Mouse (Mus musculus) gastrocnemius, postnatal 14 days (tissue): ENCODE measurements around the gene Flt1. TPM values are rescaled to one million over a fixed set of nuclear protein-coding genes. Genes with fewer than 3 reads are reported as not detected.
A peak's percentile ranks its signal among the peaks of the same experiment; 100 is the strongest.
"Not testable (repeated sequence)": the region's sequence is repeated elsewhere in the genome, so short reads cannot be mapped to it uniquely, and the experiment has no call there.

Experiments used
- DNase-seq: peaks from one replicate; pipeline ENCODE4 v3.0.0; 2021; ENCODE audit warnings: mixed read lengths
- intact Hi-C: fragments of 180-260 bp; cut with DNase I; formaldehyde crosslinking; loops from one replicate; pipeline ENCODE4 v1.15.1; 2025; ENCODE audit warnings: low total_unique reads
- total RNA-seq, 2 experiments: library from RNA; stranded (reverse); gene quantifications; 2 replicates each; pipeline ENCODE4 v1.2.3; 2021

Gene Flt1
- total RNA-seq, 2 experiments from 2014 or later: 14.9 to 21.6 TPM

DNA sequence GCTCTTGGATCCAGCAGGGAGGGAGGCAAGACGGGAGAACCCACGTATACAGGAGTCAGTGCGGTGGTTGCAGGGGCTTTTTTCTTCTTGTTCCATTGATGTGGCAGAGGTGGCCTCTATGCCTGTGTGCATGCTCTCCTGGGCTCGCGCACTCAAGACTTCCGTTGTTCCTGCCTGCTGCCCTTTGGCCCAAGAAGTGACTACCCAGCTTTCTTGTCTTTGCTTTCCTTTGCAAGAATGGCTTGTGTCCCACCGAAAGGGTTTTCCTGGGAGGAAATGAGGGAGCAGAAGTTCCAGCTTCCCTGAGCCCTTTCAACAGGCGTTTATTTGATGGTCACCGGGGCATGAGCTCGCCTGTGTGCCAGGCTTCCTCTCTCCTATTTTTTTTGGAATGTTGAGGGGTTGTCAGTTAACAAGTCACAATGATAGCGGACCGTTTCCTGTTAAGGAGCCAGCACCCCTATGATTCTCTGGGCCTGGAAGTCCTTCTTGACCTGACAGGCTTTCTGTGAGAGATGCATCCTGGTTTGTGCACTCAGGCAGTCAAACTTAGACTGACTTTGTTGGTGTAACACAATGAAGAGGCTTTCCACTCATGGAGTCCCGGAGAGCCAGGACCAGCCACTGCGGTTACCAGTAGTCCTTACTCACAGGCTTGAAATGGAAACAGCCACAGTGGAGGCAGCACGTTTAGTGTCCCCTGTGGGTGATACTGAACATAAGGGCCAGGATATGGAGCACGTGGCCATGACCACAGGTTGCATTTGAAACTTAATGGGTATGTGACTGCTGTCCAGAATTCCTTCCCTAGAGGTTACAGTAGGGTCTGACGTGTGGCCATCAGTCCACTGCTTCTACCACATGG lies 95.2 kb downstream of the Flt1 start:
- DNase-seq: no peak
- intact Hi-C loops: loop anchor here (10.0 kb wide), 1 partner anchor 114 kb away; no protein-coding TSS in a partner anchor

DNA sequence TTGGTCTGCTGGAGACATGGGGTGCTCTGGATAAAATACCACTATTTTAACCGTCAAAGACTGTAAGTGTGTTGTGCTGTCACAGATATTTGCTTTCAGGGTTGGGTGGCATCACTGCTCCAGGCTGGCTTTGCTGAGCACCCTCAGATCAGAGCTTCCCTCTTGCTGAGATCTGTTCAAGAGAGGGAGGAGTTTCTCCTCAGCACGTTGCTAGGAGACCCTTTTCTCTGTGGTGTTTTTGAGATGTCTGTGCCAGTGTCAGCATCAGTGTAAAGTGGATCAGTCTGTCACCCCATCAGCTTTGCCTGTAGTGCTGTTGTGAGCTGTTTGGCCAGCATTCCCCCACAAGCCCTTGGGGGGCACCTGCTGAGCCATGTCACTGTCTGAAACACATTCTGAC lies 98.9 kb downstream of the Flt1 start:
- DNase-seq: no peak
- intact Hi-C loops: no loop called here

DNA sequence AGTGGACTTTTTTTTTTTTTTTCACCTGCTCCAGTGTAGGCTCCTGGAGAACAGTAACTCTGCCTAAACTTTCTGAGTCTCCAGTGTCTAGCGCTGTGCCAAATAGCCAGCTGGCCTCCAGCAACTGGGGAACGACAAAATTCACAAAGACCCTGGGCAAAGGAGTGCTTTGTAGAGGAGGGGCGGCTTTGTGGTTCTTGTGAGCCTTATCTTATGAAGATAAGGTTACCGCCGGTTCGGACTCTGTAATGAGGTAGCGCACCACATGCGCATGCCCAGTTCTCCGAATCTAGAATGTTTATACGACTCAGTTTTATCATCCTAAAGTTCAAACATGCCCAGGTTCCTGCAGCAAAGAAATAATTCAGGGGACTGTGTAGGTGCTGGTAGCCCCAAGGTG lies 102.1 kb downstream of the Flt1 start:
- DNase-seq: no peak
- intact Hi-C loops: no loop called here

DNA sequence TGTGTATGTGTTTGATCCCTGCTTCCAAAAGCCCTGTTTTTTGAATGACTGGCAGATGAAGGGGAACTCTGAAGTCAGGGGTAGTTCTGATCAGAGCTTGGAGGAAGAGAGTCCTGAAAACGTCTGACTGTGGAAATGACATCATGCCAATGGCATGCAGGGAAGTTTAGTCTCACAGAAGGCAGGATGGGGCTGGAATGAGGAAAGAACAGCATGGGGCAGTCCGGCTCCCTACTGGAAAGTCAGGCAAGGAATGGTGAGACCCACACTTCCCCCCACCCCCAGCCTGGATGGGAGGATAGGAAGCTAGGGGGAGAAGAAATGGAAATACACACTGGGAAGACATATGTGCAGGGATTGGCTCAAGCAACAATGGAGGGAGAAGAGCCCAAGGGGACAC lies 105.6 kb downstream of the Flt1 start:
- intact Hi-C loops: no loop called here
- DNase-seq: no peak

DNA sequence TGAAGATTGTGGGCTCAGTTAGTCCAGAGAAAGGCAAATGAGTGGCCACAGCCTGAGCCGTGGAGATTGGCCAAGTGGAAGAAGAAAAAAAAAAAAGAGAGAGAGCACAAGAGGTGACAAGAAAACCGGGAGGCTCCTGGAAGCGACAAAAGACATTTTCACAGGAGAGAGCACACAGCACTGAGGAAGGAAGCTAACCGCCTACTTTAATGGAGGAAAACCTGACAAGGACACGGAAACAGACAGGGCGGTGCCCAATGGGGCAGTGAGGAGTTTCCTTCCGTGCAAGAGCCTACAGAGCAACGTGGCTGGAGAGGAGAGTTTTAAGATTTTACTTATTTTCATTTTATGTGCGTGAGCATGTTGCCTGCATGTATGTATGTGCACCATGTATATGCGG lies 107.6 kb downstream of the Flt1 start:
- intact Hi-C loops: no loop called here
- no peak for DNase-seq

DNA sequence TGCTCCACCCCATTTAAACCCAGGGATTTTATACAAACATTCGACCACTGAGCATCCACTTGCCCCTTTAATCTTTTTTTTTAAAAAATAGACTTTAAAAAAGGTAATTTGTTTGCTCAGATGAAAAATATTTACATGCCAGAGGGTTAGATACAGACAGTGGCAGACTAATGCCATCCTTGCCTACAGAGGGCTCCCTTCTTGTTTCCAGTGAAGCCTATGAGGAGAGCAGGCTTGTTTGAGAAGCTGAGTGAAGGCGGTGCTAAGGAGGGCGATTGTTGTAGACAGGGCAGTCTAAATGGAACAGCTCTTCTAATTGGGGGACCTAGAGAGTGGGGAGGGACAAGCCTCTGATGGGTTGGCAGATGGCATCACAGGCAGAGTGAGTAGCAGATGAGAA lies 109.4 kb downstream of the Flt1 start:
- no peak for DNase-seq
- intact Hi-C loops: no loop called here

DNA sequence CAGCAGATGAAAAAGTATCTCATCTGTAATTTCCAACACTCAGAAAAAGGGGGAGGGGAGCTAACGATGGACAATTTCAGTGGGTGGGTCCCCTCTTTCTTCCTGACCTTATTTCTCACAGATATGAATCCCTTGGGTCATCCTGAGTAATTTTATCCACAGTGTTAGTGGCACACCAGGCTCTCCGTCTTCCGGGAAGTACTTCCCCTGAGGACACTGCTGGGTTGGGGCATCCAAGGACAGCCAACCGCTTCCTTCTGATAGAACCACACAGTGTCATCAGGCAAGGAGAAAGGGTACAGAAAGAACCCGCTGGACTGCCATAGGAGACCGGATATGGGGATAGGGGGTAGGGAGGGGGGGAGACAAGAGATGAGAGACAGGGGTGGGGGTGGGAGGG lies 111.2 kb downstream of the Flt1 start:
- intact Hi-C loops: no loop called here

DNA sequence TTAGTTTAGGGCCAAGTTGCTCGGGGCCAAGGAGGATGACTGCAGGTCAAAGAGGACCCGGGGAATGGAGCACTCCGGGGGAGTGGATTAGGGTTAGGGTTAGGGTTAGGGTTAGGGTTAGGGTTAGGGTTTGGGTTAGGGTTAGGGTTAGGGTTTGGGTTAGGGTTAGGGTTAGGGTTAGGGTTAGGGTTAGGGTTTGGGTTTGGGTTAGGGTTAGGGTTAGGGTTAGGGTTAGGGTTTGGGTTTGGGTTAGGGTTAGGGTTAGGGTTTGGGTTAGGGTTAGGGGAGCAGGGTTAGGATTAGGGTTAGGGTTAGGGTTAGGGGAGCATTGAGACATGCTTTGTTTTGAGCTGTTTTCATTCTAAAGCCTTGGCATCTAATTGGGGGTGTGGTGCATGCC lies 114.5 kb downstream of the Flt1 start:
- intact Hi-C loops, DNase-seq: not testable (repeated sequence)

More for the DNA sequence above, 111.2 kb downstream of the Flt1 start:
- no peak for DNase-seq

DNA sequence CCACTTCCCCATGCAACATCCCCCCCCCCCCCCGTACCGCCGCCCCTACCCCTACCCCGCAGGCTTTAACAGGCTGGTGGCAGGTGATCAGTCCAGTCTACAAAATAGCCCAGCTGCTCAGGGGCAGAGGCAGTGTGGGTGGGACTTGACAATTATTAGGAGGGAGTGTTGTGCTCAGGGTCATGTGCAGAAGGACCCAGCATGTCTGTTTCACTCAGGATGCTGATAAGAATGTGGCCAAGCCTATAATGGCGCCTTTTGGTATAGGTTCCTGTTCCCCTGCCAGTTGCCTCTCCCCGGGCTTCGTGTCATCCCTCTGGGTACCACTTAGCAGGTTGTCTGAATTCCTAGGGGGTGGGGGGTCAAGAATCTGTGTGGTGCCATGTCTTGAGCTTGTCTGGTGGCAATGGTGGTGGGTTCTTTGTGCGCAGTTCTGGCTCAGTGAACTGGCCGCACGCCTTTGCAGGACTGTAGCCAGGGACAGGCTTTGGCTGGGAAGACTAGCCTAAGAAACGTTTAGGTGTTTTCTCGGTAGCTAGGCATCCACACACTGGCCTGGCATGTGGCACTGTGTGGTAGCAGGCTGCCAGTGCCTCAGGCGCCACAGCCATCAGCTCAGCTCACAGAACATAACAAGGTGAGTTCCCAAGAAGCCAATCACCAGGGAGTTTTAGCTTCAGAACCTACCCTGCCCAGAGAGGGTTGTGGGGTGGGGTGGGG lies 118.4 kb downstream of the Flt1 start:
- DNase-seq: no peak
- intact Hi-C loops: no loop called here

DNA sequence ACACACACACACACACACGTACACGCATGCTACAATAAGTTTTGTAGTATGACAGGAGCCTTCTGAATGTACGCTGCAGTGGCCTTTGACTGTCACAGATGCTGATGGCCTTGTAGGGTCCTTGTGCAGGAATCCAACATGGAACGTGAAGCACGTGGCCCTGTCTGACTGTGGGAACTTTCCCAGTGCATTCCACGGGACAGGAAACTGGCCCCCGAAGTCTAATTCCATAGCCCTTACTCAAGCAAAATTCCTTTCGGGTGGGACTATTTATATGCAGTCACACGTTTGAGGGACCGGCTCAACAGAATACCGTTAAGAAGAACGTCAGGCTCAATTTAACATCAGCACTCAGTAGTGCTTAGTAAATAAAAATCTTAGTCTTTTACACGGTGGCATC lies 119.1 kb downstream of the Flt1 start:
- no peak for DNase-seq
- intact Hi-C loops: no loop called here

DNA sequence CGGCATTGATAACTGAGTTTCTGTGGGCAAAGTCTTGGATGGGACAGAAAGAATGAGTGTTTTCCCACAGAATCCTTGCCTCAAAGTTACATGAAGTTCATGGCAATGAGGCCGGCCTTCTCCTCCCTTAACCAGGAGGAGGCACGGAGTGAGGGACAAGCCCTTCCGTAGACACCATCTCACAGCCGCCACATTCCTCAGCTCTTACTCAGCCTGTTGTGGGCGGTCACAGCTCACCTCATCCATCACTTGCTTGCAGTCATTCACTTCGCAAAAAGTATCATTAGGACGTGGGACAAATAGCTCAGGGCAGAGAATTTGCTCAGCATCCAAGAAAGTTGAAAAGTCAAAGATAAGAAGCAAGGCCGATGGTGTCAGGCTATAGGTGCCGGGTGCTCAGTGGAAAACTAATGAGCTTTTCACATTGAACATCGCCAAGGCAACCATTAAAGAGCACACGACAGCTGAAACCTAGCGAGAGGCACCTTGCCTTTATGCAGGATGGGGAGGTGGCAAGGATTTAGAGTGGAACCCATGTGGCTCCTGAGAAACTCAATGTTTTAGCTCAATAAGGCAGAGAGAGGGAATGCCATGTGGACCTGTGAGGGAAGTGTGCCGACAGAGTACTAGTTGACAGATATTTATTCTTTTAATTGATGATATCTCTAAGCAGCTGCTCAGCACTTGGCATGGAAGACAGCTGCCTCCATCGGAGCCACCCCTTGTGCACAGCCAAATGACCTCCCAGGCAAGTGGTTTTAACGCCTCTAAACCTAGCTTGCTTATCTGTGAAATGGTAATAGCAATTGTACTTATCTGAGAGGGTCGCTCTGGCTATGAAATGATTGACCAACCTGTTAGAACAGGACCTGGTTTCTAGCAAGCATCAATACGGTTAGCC lies 124.1 kb downstream of the Flt1 start:
- intact Hi-C loops: no loop called here

DNA sequence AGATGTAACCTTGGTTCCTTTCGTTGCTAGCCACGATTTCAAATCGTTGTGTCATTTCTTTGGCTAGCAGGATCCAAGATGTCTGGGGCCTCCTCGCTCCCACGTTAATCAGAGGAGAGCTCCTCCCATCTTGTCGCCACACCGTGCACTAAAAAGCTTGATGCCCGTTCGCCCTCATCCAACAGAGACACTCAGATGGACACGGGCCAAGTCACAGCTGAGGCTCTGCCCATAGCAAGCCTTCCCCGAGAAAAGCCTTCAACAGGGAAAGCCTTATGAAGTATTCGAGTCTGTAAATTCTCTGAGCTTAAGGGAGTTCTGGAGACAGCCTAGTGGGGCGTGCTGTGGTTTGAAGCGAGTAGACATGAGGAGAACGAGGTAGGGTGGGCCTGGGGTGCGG lies 128.0 kb downstream of the Flt1 start:
- intact Hi-C loops: no loop called here
- DNase-seq: no peak

More for the DNA sequence above, 124.1 kb downstream of the Flt1 start:
- DNase-seq: no peak

DNA sequence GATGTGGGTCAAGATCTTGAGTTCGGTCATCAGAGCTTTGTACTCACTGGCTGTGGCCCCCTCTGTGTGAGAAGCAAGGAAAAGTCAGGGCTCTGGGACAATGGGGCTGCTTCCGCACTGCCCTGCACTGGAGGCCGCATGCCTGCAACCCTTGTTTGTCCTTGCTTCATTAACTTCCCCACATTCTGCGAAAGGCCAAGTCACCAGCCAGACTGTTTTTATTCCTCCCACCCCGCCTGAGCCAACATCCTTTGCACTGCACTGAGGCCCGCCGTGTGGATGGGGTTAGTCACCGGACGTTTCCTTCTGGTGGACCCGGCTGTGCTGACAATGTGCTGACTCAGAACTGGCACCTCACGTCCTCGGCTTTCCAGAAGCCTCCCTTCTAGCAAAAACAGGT lies 136.0 kb downstream of the Flt1 start:
- intact Hi-C loops: loop anchor here (5.0 kb wide), 1 partner anchor 257 kb away; no protein-coding TSS in a partner anchor
- no peak for DNase-seq

DNA sequence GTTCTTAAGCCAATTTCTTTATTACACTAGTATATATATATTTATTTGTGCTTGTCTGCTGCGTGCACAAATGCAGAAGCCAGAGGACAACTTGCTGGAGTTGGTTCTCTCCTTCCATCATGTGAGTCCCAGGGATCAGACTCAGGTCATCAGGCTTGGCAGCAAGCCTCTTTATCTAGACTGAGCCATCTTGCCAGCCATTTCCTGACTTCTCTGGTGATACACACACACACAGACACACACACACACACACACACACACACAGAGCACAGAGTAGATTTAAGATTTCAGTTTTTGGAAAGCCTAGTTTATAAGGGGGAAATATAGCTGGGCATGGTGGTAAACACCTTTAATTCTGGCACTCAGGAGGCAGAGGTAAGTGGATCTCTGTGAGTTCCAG lies 140.7 kb downstream of the Flt1 start:
- DNase-seq: no peak
- intact Hi-C loops: loop anchor here (5.0 kb wide), 1 partner anchor 262 kb away; no protein-coding TSS in a partner anchor

DNA sequence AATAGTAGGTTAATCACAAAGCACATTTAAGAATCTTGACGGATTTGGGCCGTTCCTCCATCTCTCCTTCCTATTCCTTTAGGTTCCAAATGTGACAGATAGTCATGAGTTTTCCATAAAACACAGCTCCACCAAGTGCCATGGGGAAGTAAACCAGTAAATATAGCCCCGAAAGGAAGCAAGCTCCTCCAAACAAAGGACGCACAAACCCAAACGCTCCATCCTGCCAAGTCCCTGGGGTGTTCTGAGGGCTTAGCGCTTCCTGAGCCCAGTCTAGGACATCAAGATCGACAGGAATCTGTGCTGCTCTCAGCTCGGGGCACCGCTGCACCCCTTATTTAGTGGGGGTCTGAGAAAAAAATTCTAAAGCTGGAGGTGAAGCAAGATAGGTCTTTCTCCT lies 141.2 kb downstream of the Flt1 start:
- DNase-seq: no peak
- intact Hi-C loops: loop anchor here (5.0 kb wide), 1 partner anchor 263 kb away; no protein-coding TSS in a partner anchor

DNA sequence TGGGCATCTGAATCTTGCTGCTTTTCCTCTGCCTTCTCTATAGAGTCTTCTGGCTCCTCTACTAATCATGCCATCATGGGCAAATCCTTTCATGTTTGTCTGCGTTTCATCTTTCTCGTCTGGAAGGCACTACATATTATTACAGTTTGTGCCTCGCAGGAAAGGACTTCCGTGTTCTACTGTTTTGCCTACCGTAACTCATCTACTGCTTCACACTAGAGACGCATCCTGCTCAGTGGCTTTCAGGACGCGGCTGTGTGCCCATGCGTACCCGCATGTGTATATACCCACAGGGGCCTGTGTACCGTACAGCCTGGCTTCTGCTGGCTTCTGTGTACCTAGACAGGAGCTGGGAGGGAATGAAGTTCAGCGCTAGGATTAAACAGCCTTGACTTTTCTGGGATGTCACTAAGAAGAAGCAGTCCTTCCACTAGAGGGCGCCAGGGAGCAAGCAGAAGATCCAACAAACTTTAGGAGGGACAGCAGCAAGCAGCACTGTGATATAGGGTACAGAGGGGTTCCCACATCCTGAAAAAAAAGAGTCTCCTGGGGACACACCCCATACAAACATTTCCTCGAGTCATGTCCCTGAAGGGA lies 142.0 kb downstream of the Flt1 start:
- DNase-seq: peak; percentile 77
- intact Hi-C loops: no loop called here

DNA sequence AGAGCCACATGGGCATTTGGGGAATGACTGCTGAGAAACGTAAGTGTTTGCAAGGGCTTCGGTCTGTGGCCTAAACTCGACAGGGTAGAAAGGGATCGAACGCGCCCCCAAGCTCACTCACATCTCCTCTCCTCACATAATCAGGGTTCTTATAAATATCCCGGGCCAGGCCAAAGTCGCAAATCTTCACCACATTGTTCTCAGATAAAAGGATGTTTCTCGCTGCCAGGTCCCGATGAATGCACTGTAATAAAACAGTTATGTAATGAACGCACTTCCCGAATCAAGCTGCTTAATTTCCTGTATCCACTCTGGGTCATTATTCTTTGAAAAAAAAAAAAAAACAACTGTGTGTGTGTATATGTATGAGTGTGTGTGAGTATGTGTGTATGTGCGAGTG lies 145.6 kb downstream of the Flt1 start:
- no peak for DNase-seq
- intact Hi-C loops: no loop called here

DNA sequence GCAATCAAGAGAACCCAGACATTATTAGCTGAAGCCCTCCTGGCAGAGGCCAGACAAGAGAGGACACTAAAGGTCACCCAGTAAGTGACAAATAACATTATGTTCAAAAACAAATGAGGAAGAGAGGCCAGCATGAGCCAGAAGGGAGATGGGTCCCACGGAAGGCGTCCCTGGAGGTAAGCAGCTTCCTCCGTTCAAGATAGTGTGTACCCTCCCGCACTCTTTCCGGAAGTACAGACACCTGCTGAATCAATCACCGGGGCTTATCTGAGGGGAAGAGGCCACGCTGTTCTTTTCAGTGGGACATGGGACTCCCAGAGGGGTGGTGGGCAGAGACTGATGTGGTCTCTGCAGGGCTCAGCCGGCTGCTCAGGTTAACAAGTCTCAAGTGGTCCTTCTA lies 146.1 kb downstream of the Flt1 start:
- intact Hi-C loops: no loop called here

DNA sequence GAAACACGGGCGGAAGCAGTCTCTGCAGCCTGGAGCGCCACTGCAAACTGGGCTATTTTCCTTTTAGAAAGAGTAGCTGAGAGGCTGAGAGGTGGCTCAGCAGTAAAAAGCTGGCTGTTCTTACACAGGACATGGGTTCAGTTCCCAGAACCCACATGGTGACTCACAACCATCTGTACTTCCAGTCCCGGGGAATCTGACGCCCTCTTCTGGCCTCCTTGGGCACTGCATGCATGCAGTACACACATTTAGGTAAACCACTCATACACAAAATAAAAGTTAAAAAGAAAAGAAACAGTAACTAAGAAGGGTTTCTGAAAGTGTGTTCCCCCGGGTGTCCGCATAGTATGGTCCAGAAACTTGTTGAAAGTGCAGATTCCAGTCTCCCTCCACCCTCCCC lies 146.7 kb downstream of the Flt1 start:
- intact Hi-C loops: no loop called here

More for the DNA sequence above, 146.1 kb downstream of the Flt1 start:
- DNase-seq: no peak

More for the DNA sequence above, 146.7 kb downstream of the Flt1 start:
- no peak for DNase-seq
